Mouse (Mus musculus) G1E (cell line): ENCODE measurements around the gene Gmppb.

Source experiments
- CTCF ChIP-seq: IDR thresholded peaks from 2 replicates; pipeline ENCODE4 v1.5.1; 2012; ENCODE audit warnings: low read depth, low read length, inconsistent platforms, mixed read lengths
- GATA1 ChIP-seq: IDR thresholded peaks from 2 replicates; pipeline ENCODE4 v1.6.1; 2012; ENCODE audit warnings: borderline replicate concordance, low read length, inconsistent platforms, mixed read lengths
- GATA2 ChIP-seq: IDR thresholded peaks from 2 replicates; pipeline ENCODE4 v1.6.1; 2012; ENCODE audit warnings: low read depth, low read length, inconsistent platforms, borderline replicate concordance
- POLR2AphosphoS5 ChIP-seq: IDR thresholded peaks from 2 replicates; pipeline ENCODE4 v1.6.1; 2012; ENCODE audit warnings: low read depth, low read length, inconsistent platforms; ENCODE audit not compliant: insufficient replicate concordance
- TAL1 ChIP-seq: conservative IDR thresholded peaks from 2 replicates; pipeline ENCODE4 v1.6.1; 2012; ENCODE audit warnings: low read depth, low read length, inconsistent platforms, mixed read lengths

GRCm38 (mm10) chr9:108048566-108048955, 481 bp upstream of the Gmppb start:
- TF ChIP-seq CTCF (no peak), POLR2AphosphoS5 (no peak), GATA1 (no peak), TAL1 (no peak), GATA2 (no peak)
